Mouse (Mus musculus) urinary bladder, postnatal 10 days (tissue): Measurements from ENCODE around the gene Gm26620.
A peak's percentile ranks its signal among the peaks of the same experiment; 100 is the strongest.

ENCODE experiments used
- DNase-seq: peaks from one replicate; pipeline ENCODE4 v3.0.0; 2022; ENCODE audit warnings: low spot score

Gm26620 gene

GRCm38 (mm10) chr1:170871402-170871801 is 13.5 kb upstream of the Gm26620 start:
- DNase-seq: no peak

GRCm38 (mm10) chr1:170871961-170872360 is 12.9 kb upstream of the Gm26620 start:
- no peak for DNase-seq

DNA sequence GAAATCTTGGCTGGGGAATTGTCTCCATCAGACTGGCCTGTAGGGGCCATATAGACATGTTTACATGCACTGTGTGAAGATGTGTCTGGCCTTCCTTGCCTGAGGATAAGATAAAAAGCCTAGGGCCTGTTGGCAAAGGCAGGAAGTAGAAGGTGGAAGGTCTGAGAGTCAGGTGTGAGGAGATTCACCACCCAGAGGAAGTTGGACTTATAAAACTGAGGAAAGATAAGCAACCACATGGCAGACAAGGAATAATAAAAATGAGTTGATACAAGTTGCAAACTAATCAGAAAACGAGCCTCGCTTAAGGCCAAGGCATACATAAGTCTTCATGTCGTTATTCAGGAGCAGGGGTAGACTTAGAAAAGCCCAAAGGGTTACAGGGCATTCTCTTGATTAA is 9.2 kb upstream of the Gm26620 start:
- DNase-seq: no peak

- no peak for DNase-seq
Observed at GRCm38 (mm10) chr1:170876906-170877305, 8.0 kb upstream of the Gm26620 start.

DNA sequence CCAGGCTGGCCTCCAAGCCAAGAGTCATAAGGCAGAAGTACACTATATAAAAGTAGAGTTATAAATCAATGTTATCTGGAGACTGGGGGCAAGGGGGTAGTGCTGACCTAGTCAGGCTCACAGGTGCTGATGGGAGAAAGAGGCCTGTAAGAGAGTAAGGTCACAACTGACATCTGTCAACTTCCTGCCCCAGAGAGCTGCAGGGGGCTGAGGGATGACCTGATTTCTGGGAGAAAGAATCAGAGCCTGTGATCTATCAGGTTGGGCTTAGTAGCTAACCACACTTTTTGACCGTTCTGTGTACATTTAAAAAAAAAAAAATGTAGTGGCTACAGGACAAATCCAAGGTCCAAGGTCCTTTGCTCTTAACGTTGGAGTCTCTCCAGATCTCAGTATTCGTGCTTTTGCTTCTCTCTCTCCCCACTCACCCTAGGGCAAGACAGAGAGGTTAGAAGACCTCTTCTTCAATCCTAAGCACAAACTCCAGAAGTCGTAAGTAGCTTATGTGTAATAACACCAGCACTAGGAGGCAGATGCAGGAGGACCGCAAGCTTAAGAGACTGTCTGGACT is 1.9 kb upstream of the Gm26620 start:
- no peak for DNase-seq

GRCm38 (mm10) chr1:170884390-170884789 is 475 bp upstream of the Gm26620 start:
- no peak for DNase-seq

DNA sequence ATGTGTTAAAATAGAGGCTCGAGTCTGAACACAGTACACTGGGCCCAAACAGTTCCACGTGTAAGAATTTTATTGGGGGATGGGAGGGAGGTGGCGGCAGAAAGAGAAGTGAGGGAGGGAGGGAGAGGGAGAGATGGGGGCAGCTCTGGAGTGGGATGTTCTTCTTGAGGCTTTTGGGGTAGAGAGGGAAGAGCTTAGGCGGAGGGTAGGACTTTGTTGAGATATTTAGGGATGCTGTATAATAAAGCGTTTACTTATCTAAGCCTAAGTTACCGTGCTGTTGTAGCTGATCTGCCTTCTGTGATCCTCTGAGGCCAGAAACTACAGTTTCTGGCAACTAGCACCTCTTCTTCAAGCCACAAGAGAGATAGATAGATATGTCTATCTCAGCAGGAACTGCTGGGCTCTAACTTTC is 1.2 kb downstream of the Gm26620 start:
- DNase-seq: no peak

GRCm38 (mm10) chr1:170889310-170889709 is 4.4 kb downstream of the Gm26620 start:
- DNase-seq: no peak

DNA sequence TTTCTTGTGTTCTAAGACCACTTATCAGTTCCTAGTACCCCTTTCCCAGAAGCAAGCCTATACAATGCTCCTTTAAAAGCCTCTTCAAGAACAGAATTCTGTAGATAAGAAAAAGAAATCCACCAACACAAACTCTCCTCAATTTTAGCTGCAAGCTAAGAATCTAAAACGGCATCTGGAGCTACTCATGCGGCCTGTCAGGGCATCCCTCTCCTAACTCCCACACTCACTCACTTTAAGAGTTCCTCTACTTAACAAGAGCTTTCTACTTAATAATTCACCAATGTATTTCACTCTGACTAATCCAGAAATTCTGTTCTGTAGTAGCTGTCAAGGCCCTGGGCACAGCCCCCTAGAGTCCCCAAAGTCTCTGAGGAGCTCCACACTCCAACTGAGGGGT is 6.8 kb downstream of the Gm26620 start:
- DNase-seq: no peak

DNA sequence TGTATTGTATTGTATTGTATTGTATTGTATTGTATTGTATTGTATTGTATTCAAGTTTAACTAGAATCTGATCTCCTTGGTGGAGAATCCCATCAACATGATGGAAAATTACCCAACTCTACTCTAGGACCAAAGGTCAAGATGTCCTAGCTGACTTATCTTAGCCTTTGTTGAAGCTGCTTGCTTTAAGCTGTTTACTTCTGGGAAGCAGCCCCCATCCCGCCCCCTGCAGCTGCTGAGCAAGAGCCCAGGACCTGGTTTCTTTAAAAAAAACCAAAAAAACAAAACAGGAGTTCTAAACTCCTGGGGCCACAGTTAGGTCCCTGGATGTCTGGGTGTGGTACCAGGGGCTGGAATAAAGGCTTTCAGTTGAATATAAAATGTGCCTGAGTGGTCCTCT is 7.4 kb downstream of the Gm26620 start:
- DNase-seq: no peak

GRCm38 (mm10) chr1:170894603-170895602 is 10.0 kb downstream of the Gm26620 start:
- no peak for DNase-seq

GRCm38 (mm10) chr1:170896651-170897281 is 11.9 kb downstream of the Gm26620 start:
- DNase-seq: no peak

- no peak for DNase-seq
Observed at GRCm38 (mm10) chr1:170898413-170899075, 13.7 kb downstream of the Gm26620 start.

GRCm38 (mm10) chr1:170900799-170901467 is 16.1 kb downstream of the Gm26620 start:
- DNase-seq: no peak

DNA sequence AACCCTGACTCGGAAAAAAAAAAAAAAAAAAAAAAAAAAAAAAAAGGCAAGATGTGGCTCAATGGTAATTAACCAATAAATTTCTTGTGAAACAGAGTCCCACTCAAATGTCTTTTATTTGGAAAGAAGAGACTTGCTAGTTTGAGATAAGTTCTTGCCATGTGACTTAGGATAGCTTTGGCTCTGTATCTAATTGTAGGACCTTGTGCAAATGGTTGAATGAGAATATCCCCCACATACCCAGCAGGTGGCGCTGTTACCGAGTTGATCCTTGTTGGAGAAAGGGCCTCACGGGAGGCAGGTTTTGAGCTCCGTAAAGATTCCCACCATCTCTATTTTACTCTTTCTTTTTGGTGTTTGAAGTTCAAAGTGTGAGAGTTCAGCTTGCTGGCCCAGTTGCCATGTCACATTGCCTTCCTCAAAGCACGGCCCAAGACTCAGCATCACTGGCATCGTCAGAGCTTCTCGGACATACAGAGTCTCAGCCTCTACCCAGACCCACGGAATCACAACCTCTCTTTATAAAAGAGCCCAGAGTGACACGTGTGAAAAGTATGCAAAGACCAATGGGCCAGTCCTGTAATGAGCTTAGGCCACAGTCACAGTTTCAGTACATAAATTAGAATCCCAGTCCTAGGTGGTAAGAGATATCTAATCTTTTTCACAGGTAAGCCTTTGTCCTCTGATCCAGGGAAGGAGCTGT is 16.8 kb downstream of the Gm26620 start:
- peak; percentile 43 for DNase-seq

DNA sequence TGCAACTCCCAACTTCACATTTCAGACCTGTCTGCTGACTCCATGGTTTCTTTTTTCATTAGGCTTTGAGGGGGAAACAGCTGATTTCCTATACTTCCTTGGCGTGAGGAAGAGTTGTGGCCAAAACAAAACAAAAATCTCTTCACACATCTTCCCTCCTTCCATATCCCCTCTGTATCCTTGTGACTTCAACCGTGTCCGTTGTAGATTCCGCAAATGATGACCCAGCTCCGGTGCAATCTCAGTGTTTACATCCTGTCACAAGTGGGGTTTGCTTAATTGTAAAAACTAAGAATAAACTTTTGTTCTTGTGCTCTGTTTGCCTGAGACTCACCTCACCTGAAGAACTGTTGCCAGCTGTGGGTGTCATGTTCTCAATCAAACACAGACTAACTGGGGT is 18.6 kb downstream of the Gm26620 start:
- no peak for DNase-seq

DNA sequence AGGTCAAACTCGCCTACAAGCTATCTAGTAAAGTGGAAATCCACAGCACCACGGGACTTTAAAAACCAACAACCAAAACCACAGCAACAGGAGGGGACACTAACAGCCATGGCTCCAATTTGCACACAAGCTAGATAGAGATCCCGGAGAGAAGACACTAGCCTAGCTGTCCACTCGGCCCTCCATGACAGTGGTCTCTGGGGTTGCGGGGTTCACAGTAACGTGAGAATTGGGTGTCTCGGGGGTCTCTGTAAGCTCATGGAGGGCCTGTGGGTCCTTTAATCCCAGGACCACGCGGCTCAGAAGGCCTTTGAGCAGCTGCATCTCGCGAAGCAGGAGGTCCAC is 22.2 kb downstream of the Gm26620 start:
- no peak for DNase-seq

- no peak for DNase-seq
Observed at GRCm38 (mm10) chr1:170907456-170908191, 22.8 kb downstream of the Gm26620 start.

DNA sequence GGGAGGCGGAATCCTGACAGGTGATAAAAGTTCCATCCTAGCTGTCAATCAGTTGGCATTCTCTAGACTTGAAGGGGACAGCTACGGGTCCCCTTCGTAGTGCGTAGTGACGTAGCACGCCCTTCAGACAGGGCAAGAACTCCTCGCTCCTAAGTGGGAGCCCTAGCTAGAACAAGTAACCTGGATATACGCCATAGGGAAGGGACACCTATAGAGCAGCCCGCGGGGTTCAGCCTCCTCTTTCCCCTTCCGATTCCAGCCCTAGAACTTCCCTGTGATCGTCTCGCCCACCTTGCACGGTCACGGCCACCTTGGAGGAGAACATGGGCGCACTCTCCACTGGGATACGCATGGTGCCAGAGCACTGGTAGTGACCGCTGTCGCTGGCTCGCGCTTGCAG is 23.5 kb downstream of the Gm26620 start:
- no peak for DNase-seq

GRCm38 (mm10) chr1:170911907-170912660 is 27.2 kb downstream of the Gm26620 start:
- no peak for DNase-seq
